Mouse (Mus musculus): ENCODE results near the gene Srr. TPM values are rescaled to one million over a fixed set of nuclear protein-coding genes. Genes with fewer than 3 reads are reported as not detected.
A peak's percentile ranks its signal among the peaks of the same experiment; 100 is the strongest.

The Srr gene
- polyA plus RNA-seq, 1 experiment from 2014 or later: 21.6 TPM

DNA sequence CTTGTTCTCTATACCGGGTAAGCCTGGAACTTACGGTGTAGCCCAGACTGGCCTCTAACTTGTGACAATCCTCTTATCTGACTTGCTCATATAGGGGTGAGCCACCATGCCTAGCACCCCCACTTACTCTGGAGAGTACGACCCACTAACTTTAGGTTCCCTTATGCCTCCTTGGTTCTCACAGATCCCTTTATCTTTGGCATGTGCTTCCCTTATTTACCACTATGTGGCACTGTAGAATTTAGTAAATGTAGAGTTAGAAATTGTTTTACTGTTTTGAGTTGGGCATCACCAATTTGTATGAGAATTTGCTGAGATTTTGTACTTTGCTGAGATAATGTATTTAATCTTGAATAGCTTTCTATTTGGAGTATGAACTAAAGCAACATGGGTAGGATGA lies 20.6 kb upstream of the Srr start:
- Histone ChIP-seq H3K27me3 (no peaks in the 10 kb centered on the region), H3K9ac (no peak overlapping the region), H3K27ac (no peak overlapping the region), H3K9me3 (no peaks in the 10 kb centered on the region), H3K4me1 (no peaks in the 10 kb centered on the region), H3K4me2 (no peak overlapping the region), H3K4me3 (no peak overlapping the region), H3K36me3 (peaks cover 24% of the 10 kb centered on the region)
- 71% methylated on average over 3 of the region's 3 CpGs for WGBS
- ATAC-seq (ENCODE audit: borderline replicate concordance, extremely low read depth, low FRiP score, low TSS enrichment): no peak

DNA sequence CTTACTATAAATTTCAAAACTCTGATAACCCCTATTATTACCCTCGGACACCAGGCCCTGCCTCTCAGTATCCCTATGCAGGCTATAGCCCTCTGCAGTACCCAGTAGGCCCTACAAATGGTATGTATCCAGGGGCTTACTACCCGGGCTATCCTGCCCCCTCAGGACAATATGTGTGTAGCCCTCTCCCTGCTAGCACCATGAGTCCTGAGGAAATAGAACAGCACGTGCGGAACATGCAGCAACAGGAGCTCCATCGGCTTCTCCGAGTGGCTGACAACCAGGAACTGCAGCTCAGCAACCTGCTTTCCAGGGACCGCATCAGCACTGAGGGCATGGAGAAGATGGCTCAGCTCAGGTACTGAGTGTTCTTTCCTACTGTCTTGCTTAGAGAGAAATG lies 4.6 kb upstream of the Srr start:
- WGBS: 93% methylated on average over 7 of the region's 7 CpGs
- H3K4me3 ChIP-seq: no peak overlapping the region
- H3K9me3 ChIP-seq: no peaks in the 10 kb centered on the region
- H3K4me1 ChIP-seq: peaks cover 11% of the 10 kb centered on the region
- no peak for ATAC-seq (ENCODE audit: borderline replicate concordance, extremely low read depth, low FRiP score, low TSS enrichment)
- no peak overlapping the region for H3K9ac ChIP-seq
- H3K27me3 ChIP-seq: no peaks in the 10 kb centered on the region
- no peak overlapping the region for H3K27ac ChIP-seq
- H3K4me2 ChIP-seq: no peak overlapping the region
- H3K36me3 ChIP-seq: peaks cover 44% of the 10 kb centered on the region

DNA sequence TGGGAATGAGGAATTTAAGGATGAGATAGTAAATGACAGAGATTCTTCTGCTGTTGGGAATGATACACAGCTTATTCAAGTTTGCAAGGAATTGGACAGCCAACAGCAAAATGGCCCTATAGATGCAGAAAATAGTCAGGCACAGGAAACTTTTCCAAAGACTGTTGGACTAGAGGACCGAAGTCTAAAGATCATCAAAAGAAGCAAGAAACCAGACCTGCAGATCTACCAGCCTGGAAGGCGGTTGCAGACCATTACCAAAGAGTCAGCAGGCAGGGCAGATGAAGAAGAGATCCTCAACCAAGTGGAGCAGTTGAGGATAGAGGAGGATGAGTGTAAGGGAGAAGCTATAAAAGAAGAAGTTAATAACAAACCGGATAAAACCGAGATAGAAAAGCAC lies 3.4 kb upstream of the Srr start:
- no peak overlapping the region for H3K4me2 ChIP-seq
- no peaks in the 10 kb centered on the region for H3K9me3 ChIP-seq
- H3K27me3 ChIP-seq: no peaks in the 10 kb centered on the region
- H3K4me3 ChIP-seq: no peak overlapping the region
- H3K36me3 ChIP-seq: peaks cover 32% of the 10 kb centered on the region
- H3K27ac ChIP-seq: no peak overlapping the region
- no peak overlapping the region for H3K9ac ChIP-seq
- WGBS: 92% methylated on average over 4 of the region's 4 CpGs
- ATAC-seq (ENCODE audit: borderline replicate concordance, extremely low read depth, low FRiP score, low TSS enrichment): no peak
- peaks cover 17% of the 10 kb centered on the region for H3K4me1 ChIP-seq

- peaks cover 17% of the 10 kb centered on the region for H3K4me1 ChIP-seq
- no peaks in the 10 kb centered on the region for H3K27me3 ChIP-seq
- no peak for ATAC-seq (ENCODE audit: borderline replicate concordance, extremely low read depth, low FRiP score, low TSS enrichment)
- peak overlapping the region; percentile 54 for H3K4me2 ChIP-seq
- 0 out of 2 replicates have a peak overlapping the region, but pooled peaks have one; percentile 31 for H3K27ac ChIP-seq
- H3K9ac ChIP-seq: no peak overlapping the region
- no peaks in the 10 kb centered on the region for H3K9me3 ChIP-seq
- H3K36me3 ChIP-seq: peaks cover 14% of the 10 kb centered on the region
- H3K4me3 ChIP-seq: peak overlapping the region; percentile 74; the same call in 1 of the 2 replicates
- 83% methylated on average over 2 of the region's 2 CpGs for WGBS
These were observed 1.5 kb upstream of the Srr start for GRCm38 (mm10) chr11:74927236-74927725.

DNA sequence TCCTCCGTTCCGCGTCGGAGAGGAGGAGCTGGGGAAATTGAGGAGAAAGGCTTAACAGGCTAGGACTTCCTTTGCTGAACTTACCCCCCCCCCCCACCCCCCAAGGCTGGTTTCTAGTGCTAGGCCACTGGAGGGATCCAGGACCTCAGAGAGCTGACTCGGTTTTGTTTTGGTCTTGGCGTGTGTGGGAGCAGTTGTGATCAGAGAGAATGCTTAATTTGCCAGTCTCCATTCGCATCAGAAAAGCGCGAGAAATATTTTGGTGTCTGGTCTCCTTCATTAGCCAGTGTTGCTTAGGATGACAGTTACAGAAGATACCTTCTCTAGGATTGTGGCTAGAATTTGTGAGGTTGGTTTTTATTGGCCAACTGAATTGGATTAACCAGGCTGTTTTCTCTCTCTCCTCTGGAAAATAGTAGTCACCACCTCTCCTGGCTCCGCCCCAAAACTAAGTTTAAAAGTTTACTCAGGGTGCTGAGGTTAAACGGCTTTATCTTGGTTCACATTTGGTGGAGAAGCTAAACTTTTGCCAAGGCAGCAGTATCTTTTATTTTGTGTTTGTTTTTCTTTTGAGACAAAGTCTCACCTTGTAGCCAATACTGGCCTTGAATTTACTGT lies 749 bp upstream of the Srr start:
- Histone ChIP-seq H3K9ac (peak overlapping the region; percentile 73), H3K4me2 (peak overlapping the region; percentile 54), H3K4me1 (peaks cover 17% of the 10 kb centered on the region), H3K4me3 (peak overlapping the region; percentile 74), H3K27ac (peak overlapping the region; percentile 100), H3K36me3 (peaks cover 9% of the 10 kb centered on the region), H3K9me3 (no peaks in the 10 kb centered on the region), H3K27me3 (no peaks in the 10 kb centered on the region)
- 4% methylated on average over 11 of the region's 11 CpGs for WGBS
- no peak; the same call in 1 of the 2 replicates for ATAC-seq (ENCODE audit: borderline replicate concordance, extremely low read depth, low FRiP score, low TSS enrichment)

DNA sequence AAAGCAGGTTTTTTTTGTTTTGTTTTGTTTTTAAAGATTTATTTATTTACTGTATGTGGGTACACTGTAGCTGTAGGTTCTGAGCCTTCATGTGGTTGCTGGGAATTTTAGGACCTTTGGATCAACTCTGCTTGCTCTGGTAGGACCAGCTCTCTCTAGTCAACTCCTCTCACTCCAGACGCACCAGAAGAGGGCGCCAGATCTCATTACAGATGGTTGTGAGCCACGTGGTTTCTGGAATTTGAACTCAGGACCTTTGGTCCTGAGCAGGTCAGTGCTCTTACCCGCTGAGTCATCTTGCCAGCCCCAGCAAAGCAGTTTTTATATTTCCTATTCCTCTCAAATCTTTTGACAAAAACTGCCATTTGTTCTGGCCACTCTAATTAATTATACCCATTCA lies 1.6 kb downstream of the Srr start:
- Histone ChIP-seq H3K4me1 (peaks cover 17% of the 10 kb centered on the region), H3K4me2 (no peak overlapping the region; the same call in 1 of the 2 replicates), H3K36me3 (peaks cover 2% of the 10 kb centered on the region; the same call in 1 of the 2 replicates), H3K27ac (no peak overlapping the region), H3K9ac (no peak overlapping the region), H3K27me3 (no peaks in the 10 kb centered on the region), H3K9me3 (no peaks in the 10 kb centered on the region), H3K4me3 (no peak overlapping the region)
- no peak for ATAC-seq (ENCODE audit: borderline replicate concordance, extremely low read depth, low FRiP score, low TSS enrichment)
- 59% methylated on average over 4 of the region's 4 CpGs for WGBS

DNA sequence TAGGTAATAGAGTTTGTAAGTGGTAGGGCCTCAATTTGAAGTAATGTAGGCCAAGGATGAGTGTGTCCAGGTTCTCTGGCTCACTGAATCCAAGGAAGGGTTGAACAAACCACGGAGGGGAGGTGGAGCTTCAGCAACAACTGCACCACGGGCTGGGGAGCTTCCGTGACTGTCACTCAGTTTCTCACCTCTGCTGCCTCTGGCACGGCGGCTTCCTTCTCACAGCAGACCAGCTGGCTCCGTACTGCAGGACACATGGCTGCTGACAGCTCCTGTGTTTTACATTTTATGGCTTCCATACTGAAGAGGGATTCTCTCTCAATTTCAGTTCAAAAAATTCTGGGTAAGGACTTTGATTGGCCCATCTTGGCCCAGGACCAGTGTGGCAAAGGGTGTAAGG lies 6.5 kb downstream of the Srr start:
- Histone ChIP-seq H3K36me3 (peaks cover 15% of the 10 kb centered on the region; the same call in 1 of the 2 replicates), H3K9ac (no peak overlapping the region), H3K27me3 (no peaks in the 10 kb centered on the region), H3K4me1 (no peaks in the 10 kb centered on the region), H3K4me2 (no peak overlapping the region), H3K27ac (no peak overlapping the region), H3K9me3 (no peaks in the 10 kb centered on the region), H3K4me3 (no peak overlapping the region)
- ATAC-seq (ENCODE audit: borderline replicate concordance, extremely low read depth, low FRiP score, low TSS enrichment): no peak
- 68% methylated on average over 6 of the region's 6 CpGs for WGBS

- 73% methylated on average over 3 of the region's 3 CpGs for WGBS
- Histone ChIP-seq H3K4me1 (no peaks in the 10 kb centered on the region), H3K4me3 (no peak overlapping the region), H3K4me2 (no peak overlapping the region), H3K27ac (no peak overlapping the region), H3K36me3 (peaks cover 27% of the 10 kb centered on the region), H3K9me3 (no peaks in the 10 kb centered on the region), H3K27me3 (no peaks in the 10 kb centered on the region), H3K9ac (no peak overlapping the region)
- ATAC-seq (ENCODE audit: borderline replicate concordance, extremely low read depth, low FRiP score, low TSS enrichment): no peak
These were observed 13.3 kb downstream of the Srr start for GRCm38 (mm10) chr11:74912492-74912891.

DNA sequence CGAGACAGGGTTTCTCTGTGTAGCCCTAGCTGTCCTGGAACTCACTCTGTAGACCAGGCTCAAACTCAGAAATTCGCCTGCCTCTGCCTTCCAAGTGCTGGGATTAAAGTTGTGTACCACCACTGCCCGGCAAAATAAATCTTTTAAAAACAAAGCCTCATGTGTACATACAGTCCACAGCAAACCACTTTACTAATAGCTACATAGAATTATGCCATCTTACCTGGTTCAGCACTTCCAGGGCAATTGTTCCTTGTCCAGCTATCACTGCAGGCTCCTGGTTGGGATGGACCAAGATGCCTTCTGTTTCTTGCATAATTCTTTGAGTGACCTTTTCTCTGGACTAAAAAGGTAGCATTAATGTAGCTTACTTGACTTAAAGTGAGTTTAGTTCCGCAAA lies 15.8 kb downstream of the Srr start:
- Histone ChIP-seq H3K9me3 (no peaks in the 10 kb centered on the region), H3K4me3 (no peak overlapping the region), H3K27me3 (no peaks in the 10 kb centered on the region), H3K27ac (no peak overlapping the region), H3K36me3 (peaks cover 50% of the 10 kb centered on the region), H3K4me2 (no peak overlapping the region), H3K9ac (no peak overlapping the region), H3K4me1 (no peaks in the 10 kb centered on the region)
- 81% methylated on average over 4 of the region's 4 CpGs for WGBS
- ATAC-seq (ENCODE audit: borderline replicate concordance, extremely low read depth, low FRiP score, low TSS enrichment): no peak

DNA sequence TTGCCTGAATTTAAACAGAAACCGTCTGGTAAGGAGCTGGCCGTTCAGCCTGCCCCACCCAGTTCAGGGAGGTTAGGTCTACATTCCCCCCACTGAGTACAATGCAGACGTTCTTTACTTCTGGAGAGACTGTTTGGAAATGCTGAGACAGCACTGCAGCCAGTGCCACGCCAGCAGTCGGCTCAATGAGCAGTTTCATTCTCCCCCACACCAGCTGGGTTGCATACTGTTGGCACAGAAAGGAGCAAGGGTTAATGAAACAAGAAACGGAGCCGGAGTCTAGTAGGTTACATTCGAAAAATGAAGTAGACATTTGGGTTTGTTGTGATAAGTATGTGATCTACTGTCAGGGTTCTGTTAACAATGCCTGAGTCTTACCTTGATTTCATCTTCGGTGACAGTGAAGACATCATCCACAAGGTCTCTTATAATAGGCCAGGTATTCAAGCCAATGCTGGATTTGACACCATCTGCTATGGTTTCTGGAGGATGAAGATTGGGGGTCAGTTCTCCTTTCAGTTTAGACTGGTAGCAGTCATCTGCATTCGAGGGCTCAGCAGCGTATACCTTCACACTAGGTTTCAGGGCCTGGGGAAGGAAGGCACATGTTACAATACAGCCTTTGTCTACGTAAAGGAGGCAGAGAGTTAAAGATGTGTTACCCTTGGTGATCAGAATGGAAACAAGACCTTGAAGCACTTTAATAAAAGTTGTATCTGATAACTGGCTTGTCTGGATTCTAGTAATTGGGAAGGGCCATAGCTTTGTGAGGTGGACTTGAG lies 16.9 kb downstream of the Srr start:
- H3K4me1 ChIP-seq: no peaks in the 10 kb centered on the region
- 73% methylated on average over 12 of the region's 12 CpGs for WGBS

GRCm38 (mm10) chr11:74907850-74908249 lies 17.9 kb downstream of the Srr start:
- no peaks in the 10 kb centered on the region for H3K27me3 ChIP-seq
- H3K9me3 ChIP-seq: no peaks in the 10 kb centered on the region
- H3K27ac ChIP-seq: no peak overlapping the region
- H3K9ac ChIP-seq: no peak overlapping the region
- H3K36me3 ChIP-seq: peaks cover 71% of the 10 kb centered on the region
- WGBS: 91% methylated on average over 6 of the region's 6 CpGs
- H3K4me2 ChIP-seq: no peak overlapping the region
- H3K4me1 ChIP-seq: no peaks in the 10 kb centered on the region
- no peak overlapping the region for H3K4me3 ChIP-seq
- ATAC-seq (ENCODE audit: borderline replicate concordance, extremely low read depth, low FRiP score, low TSS enrichment): no peak

More for the DNA sequence above, 16.9 kb downstream of the Srr start:
- Histone ChIP-seq H3K4me2 (no peak overlapping the region), H3K4me3 (no peak overlapping the region), H3K27ac (no peak overlapping the region), H3K9ac (no peak overlapping the region), H3K27me3 (no peaks in the 10 kb centered on the region), H3K9me3 (no peaks in the 10 kb centered on the region), H3K36me3 (peaks cover 62% of the 10 kb centered on the region)
- no peak for ATAC-seq (ENCODE audit: borderline replicate concordance, extremely low read depth, low FRiP score, low TSS enrichment)

- peaks cover 81% of the 10 kb centered on the region for H3K36me3 ChIP-seq
- peaks cover 11% of the 10 kb centered on the region; the same call in 1 of the 2 replicates for H3K4me1 ChIP-seq
- no peak for ATAC-seq (ENCODE audit: borderline replicate concordance, extremely low read depth, low FRiP score, low TSS enrichment)
- H3K27ac ChIP-seq: no peak overlapping the region
- H3K27me3 ChIP-seq: no peaks in the 10 kb centered on the region
- H3K9me3 ChIP-seq: no peaks in the 10 kb centered on the region
- H3K4me2 ChIP-seq: no peak overlapping the region
- H3K9ac ChIP-seq: no peak overlapping the region
- no peak overlapping the region for H3K4me3 ChIP-seq
- 84% methylated on average over 5 of the region's 5 CpGs for WGBS
These were observed 23.3 kb downstream of the Srr start for GRCm38 (mm10) chr11:74902416-74902815.

All from lung, embryonic 15.5 days (tissue).